Mouse (Mus musculus) liver, embryonic 12.5 days (tissue): ENCODE measurements around the gene Btbd3. TPM values are rescaled to one million over a fixed set of nuclear protein-coding genes. Genes with fewer than 3 reads are reported as not detected.

Experiments used
- ATAC-seq: fragments of 200-750 bp; cut with Nextera tagmentation; 2 replicates; pipeline ENCODE4 v1.8.0; 2017; ENCODE audit warnings: moderate number of reproducible peaks, mild to moderate bottlenecking, moderate library complexity
- H3K27ac ChIP-seq: fragments of 300-500 bp; sonication (generic); 2 replicates; pipeline ENCODE4 v1.5.1; 2016; ENCODE audit warnings: mild to moderate bottlenecking
- H3K27me3 ChIP-seq: fragments of 300-500 bp; sonication (generic); replicated peaks from 2 replicates; pipeline ENCODE4 v1.6.1; 2016; ENCODE audit warnings: mild to moderate bottlenecking, moderate library complexity
- H3K36me3 ChIP-seq: fragments of 300-500 bp; sonication (generic); 2 replicates; pipeline ENCODE4 v1.6.1; 2016; ENCODE audit warnings: mild to moderate bottlenecking, moderate library complexity
- H3K4me1 ChIP-seq: fragments of 300-500 bp; sonication (generic); 2 replicates; pipeline ENCODE4 v1.6.1; 2016
- H3K4me2 ChIP-seq: fragments of 300-500 bp; sonication (generic); 2 replicates; pipeline ENCODE4 v1.6.1; 2016; ENCODE audit warnings: mild to moderate bottlenecking, moderate library complexity
- H3K4me3 ChIP-seq: fragments of 300-500 bp; sonication (generic); 2 replicates; pipeline ENCODE4 v1.5.1; 2016; ENCODE audit warnings: mild to moderate bottlenecking, moderate library complexity
- H3K9ac ChIP-seq: fragments of 300-500 bp; sonication (generic); 2 replicates; pipeline ENCODE4 v1.6.1; 2016; ENCODE audit warnings: mild to moderate bottlenecking, moderate library complexity
- H3K9me3 ChIP-seq: fragments of 300-500 bp; sonication (generic); replicated peaks from 2 replicates; pipeline ENCODE4 v1.6.1; 2016; ENCODE audit warnings: mild to moderate bottlenecking, moderate library complexity
- WGBS: fragments of 180-500 bp; shearing (Covaris S2); methylation state at CpG from one replicate; pipeline ENCODE4 v1.1.7; 2016; ENCODE audit not compliant: insufficient replicate concordance; 5-methylcytosine and 5-hydroxymethylcytosine counted together
- polyA plus RNA-seq: library from polyadenylated mRNA; unstranded; fragments of >200 nt; fragmentation: Nextera tagmentation; extraction: Ambion mirVana; gene quantifications from 2 replicates; pipeline ENCODE4 v1.2.1, GENCODE M21; 2016

The Btbd3 gene
- polyA plus RNA-seq, 1 experiment from 2014 or later, result 3.1 TPM

GRCm38 (mm10) chr2:138281550-138282201 lies 25.3 kb downstream of the Btbd3 start:
- WGBS, result 85% methylated on average over 10 of the region's 10 CpGs
- no peak for ATAC-seq

GRCm38 (mm10) chr2:138283372-138283771 lies 27.0 kb downstream of the Btbd3 start:
- ATAC-seq, result no peak
- Histone ChIP-seq H3K9ac (no peak overlapping the region), H3K27ac (no peak overlapping the region), H3K9me3 (no peaks in the 10 kb centered on the region), H3K4me1 (peaks cover 10% of the 10 kb centered on the region; the same call in 1 of the 2 replicates), H3K36me3 (peaks cover 24% of the 10 kb centered on the region), H3K4me3 (no peak overlapping the region), H3K4me2 (no peak overlapping the region), H3K27me3 (no peaks in the 10 kb centered on the region)
- 80% methylated on average over 12 of the region's 12 CpGs for WGBS

More at GRCm38 (mm10) chr2:138281550-138282201, 25.3 kb downstream of the Btbd3 start:
- Histone ChIP-seq H3K27ac (no peak overlapping the region), H3K27me3 (no peaks in the 10 kb centered on the region), H3K9ac (no peak overlapping the region), H3K4me2 (no peak overlapping the region), H3K4me1 (peaks cover 16% of the 10 kb centered on the region; the same call in 1 of the 2 replicates), H3K36me3 (peaks cover 24% of the 10 kb centered on the region), H3K9me3 (no peaks in the 10 kb centered on the region), H3K4me3 (no peak overlapping the region)

- Histone ChIP-seq H3K4me2 (no peak overlapping the region), H3K9me3 (no peaks in the 10 kb centered on the region), H3K27me3 (no peaks in the 10 kb centered on the region), H3K27ac (no peak overlapping the region), H3K4me3 (no peak overlapping the region), H3K9ac (no peak overlapping the region), H3K36me3 (peaks cover 24% of the 10 kb centered on the region), H3K4me1 (peaks cover 6% of the 10 kb centered on the region; the same call in 1 of the 2 replicates)
- ATAC-seq, result no peak
- 86% methylated on average over 15 of the region's 15 CpGs for WGBS
Measured at GRCm38 (mm10) chr2:138283856-138284255, 27.5 kb downstream of the Btbd3 start.

GRCm38 (mm10) chr2:138285811-138286210 lies 29.4 kb downstream of the Btbd3 start:
- no peak for ATAC-seq
- Histone ChIP-seq H3K9ac (no peak overlapping the region), H3K27me3 (no peaks in the 10 kb centered on the region)

GRCm38 (mm10) chr2:138290154-138290553 lies 33.8 kb downstream of the Btbd3 start:
- Histone ChIP-seq H3K4me2 (no peak overlapping the region), H3K4me3 (no peak overlapping the region), H3K27me3 (no peaks in the 10 kb centered on the region), H3K9me3 (no peaks in the 10 kb centered on the region), H3K36me3 (peaks cover 7% of the 10 kb centered on the region), H3K27ac (no peak overlapping the region), H3K4me1 (no peaks in the 10 kb centered on the region), H3K9ac (no peak overlapping the region)
- 64% methylated on average over 2 of the region's 2 CpGs for WGBS
- no peak for ATAC-seq

More at GRCm38 (mm10) chr2:138285811-138286210, 29.4 kb downstream of the Btbd3 start:
- Histone ChIP-seq H3K4me1 (no peaks in the 10 kb centered on the region), H3K4me2 (no peak overlapping the region), H3K27ac (no peak overlapping the region), H3K36me3 (peaks cover 24% of the 10 kb centered on the region), H3K4me3 (no peak overlapping the region), H3K9me3 (no peaks in the 10 kb centered on the region)
- WGBS, result 82% methylated on average over 4 of the region's 4 CpGs

- Histone ChIP-seq H3K4me3 (no peak overlapping the region), H3K27me3 (no peaks in the 10 kb centered on the region), H3K9me3 (no peaks in the 10 kb centered on the region), H3K4me1 (no peaks in the 10 kb centered on the region), H3K4me2 (no peak overlapping the region), H3K36me3 (no peaks in the 10 kb centered on the region), H3K27ac (no peak overlapping the region), H3K9ac (no peak overlapping the region)
- ATAC-seq, result no peak
- WGBS, result 76% methylated on average over 3 of the region's 3 CpGs
Measured at GRCm38 (mm10) chr2:138294286-138294685, 37.9 kb downstream of the Btbd3 start.

GRCm38 (mm10) chr2:138306236-138306635 lies 49.9 kb downstream of the Btbd3 start:
- 70% methylated on average over 2 of the region's 2 CpGs for WGBS
- H3K9me3 ChIP-seq, result no peaks in the 10 kb centered on the region
- no peak overlapping the region for H3K4me3 ChIP-seq
- no peaks in the 10 kb centered on the region for H3K4me1 ChIP-seq
- H3K4me2 ChIP-seq, result no peak overlapping the region
- no peak overlapping the region for H3K9ac ChIP-seq
- no peaks in the 10 kb centered on the region for H3K36me3 ChIP-seq
- H3K27ac ChIP-seq, result no peak overlapping the region
- H3K27me3 ChIP-seq, result no peaks in the 10 kb centered on the region
- no peak for ATAC-seq

GRCm38 (mm10) chr2:138315644-138316043 lies 59.3 kb downstream of the Btbd3 start:
- Histone ChIP-seq H3K4me3 (no peak overlapping the region), H3K9ac (no peak overlapping the region), H3K27me3 (no peaks in the 10 kb centered on the region), H3K4me2 (no peak overlapping the region), H3K4me1 (no peaks in the 10 kb centered on the region), H3K9me3 (no peaks in the 10 kb centered on the region), H3K27ac (no peak overlapping the region), H3K36me3 (no peaks in the 10 kb centered on the region)
- 52% methylated on average over 7 of the region's 7 CpGs for WGBS
- ATAC-seq, result no peak

- no peak for ATAC-seq
- Histone ChIP-seq H3K27me3 (no peaks in the 10 kb centered on the region), H3K27ac (no peak overlapping the region), H3K4me3 (no peak overlapping the region), H3K36me3 (no peaks in the 10 kb centered on the region), H3K4me2 (no peak overlapping the region), H3K9ac (no peak overlapping the region), H3K9me3 (no peaks in the 10 kb centered on the region), H3K4me1 (no peaks in the 10 kb centered on the region)
Measured at GRCm38 (mm10) chr2:138320408-138320807, 64.0 kb downstream of the Btbd3 start.

GRCm38 (mm10) chr2:138321041-138321481 lies 64.7 kb downstream of the Btbd3 start:
- no peak for ATAC-seq
- WGBS, result 45% methylated on average over 4 of the region's 4 CpGs
- Histone ChIP-seq H3K4me2 (no peak overlapping the region), H3K36me3 (no peaks in the 10 kb centered on the region), H3K27me3 (no peaks in the 10 kb centered on the region), H3K9me3 (no peaks in the 10 kb centered on the region), H3K4me1 (no peaks in the 10 kb centered on the region), H3K9ac (no peak overlapping the region), H3K27ac (no peak overlapping the region), H3K4me3 (no peak overlapping the region)

GRCm38 (mm10) chr2:138322270-138323114 lies 66.1 kb downstream of the Btbd3 start:
- WGBS, result 70% methylated on average over 16 of the region's 16 CpGs
- H3K27ac ChIP-seq, result no peak overlapping the region
- no peak overlapping the region for H3K4me2 ChIP-seq
- no peak for ATAC-seq
- no peaks in the 10 kb centered on the region for H3K9me3 ChIP-seq
- H3K36me3 ChIP-seq, result no peaks in the 10 kb centered on the region
- no peak overlapping the region for H3K9ac ChIP-seq
- H3K27me3 ChIP-seq, result no peaks in the 10 kb centered on the region
- no peak overlapping the region for H3K4me3 ChIP-seq
- H3K4me1 ChIP-seq, result no peaks in the 10 kb centered on the region

- Histone ChIP-seq H3K4me3 (no peak overlapping the region), H3K4me2 (no peak overlapping the region), H3K27me3 (no peaks in the 10 kb centered on the region), H3K4me1 (no peaks in the 10 kb centered on the region), H3K9ac (no peak overlapping the region), H3K36me3 (no peaks in the 10 kb centered on the region), H3K9me3 (no peaks in the 10 kb centered on the region), H3K27ac (no peak overlapping the region)
- no peak for ATAC-seq
- 63% methylated on average over 4 of the region's 4 CpGs for WGBS
Measured at GRCm38 (mm10) chr2:138326367-138326766, 70.0 kb downstream of the Btbd3 start.
